Mouse (Mus musculus): ENCODE measurements around the gene Hdac1.

DNA sequence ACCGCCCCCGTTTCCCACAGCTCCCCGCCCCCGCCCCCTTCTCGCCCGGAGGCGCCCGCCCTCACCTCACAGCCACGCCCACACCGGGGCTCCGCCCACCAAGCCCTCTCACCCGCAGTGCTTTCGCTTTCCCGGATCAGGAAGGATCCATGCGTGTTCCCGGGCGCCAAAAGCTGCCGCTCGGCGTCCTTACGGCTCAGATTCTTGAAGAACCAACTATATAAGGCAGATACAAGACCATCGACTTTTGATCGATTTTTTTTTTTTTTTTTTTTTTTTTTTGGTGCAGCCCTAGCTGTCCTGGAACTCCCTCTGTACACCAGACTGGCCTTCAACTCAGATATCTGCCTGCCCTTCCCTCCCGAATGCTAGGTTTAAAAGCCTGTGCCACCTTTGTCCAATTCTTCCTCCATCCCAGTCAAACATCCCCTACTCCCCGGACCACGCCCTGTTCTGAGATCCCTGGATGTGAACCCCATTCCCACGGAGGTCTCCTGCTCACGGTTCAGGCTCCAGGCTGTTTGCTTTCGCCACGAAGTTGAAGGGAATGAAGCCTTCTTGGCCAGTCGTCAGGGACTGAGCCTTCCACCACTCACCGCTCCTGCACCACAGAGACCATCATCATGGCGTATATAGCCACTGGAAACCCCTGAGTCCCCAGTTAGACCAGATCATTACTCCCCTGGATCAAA is 14.2 kb upstream of the Hdac1 start:
- no peak for TF ChIP-seq POLR2AphosphoS5 (IDR thresholded peaks at IDR 0.05; ENCODE audit: insufficient replicate concordance, low read depth, low read length)
- no peak for TF ChIP-seq CTCF (IDR thresholded peaks at IDR 0.05; ENCODE audit: low read depth, low read length)
